Mouse (Mus musculus): ENCODE measurements around the gene Iltifb.
"Not testable (repeated sequence)": the region's sequence is repeated elsewhere in the genome, so short reads cannot be mapped to it uniquely, and the experiment has no call there.

Iltifb gene

DNA sequence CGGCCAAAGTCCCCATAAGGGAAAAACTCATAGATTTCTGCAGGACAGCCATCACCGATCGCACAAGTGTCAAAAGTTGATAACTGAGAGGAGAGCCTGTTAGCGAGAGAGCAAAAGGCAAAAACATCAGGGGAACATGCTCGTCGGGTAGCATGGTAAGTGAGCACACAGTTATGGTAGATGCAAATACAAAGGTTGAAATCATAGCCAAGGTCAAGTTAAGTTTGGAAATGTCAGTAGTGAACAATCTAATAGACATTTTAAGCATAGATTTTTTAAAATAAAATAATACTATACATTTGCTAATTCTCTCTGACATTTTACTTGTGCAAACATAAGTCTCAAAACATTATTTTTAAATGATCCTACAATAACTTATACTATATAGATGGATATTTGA is at the start of gene Iltifb:
TSS of gene Iltifb (minus strand) at position 101 of the 400 bp plus-strand sequence.
- no peak for DNase-seq

DNA sequence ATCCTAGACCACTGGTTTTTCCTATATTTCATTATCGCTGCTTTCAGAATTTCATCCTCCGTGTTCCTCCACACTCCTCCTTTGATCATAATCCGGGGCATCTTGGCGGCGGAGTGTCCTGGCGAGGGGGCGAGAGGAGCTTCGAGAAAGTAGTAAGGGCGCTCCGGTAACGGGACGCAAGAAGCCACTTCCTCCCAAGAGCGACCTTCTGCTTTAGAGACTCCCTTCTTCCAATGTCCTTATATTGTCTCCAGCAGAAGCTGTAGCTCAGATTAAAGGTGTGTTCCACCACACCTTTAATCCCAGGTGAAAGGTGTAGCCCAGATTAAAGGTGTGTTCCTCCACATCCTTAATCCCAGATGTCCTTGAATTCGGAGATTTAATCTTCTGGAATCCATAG is 48.3 kb upstream of the Iltifb start, which contains the start of gene Gm9046:
TSS of gene Gm9046 (minus strand) at position 101 of the 400 bp plus-strand sequence.
- not testable (repeated sequence) for DNase-seq

DNA sequence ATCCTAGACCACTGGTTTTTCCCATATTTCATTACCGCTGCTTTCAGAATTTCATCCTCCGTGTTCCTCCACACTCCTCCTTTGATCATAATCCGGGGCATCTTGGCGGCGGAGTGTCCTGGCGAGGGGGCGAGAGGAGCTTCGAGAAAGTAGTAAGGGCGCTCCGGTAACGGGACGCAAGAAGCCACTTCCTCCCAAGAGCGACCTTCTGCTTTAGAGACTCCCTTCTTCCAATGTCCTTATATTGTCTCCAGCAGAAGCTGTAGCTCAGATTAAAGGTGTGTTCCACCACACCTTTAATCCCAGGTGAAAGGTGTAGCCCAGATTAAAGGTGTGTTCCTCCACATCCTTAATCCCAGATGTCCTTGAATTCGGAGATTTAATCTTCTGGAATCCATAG is 42.9 kb upstream of the Iltifb start, which contains the start of gene Gm9045:
TSS of gene Gm9045 (minus strand) at position 101 of the 400 bp plus-strand sequence.
- DNase-seq = not testable (repeated sequence)

DNA sequence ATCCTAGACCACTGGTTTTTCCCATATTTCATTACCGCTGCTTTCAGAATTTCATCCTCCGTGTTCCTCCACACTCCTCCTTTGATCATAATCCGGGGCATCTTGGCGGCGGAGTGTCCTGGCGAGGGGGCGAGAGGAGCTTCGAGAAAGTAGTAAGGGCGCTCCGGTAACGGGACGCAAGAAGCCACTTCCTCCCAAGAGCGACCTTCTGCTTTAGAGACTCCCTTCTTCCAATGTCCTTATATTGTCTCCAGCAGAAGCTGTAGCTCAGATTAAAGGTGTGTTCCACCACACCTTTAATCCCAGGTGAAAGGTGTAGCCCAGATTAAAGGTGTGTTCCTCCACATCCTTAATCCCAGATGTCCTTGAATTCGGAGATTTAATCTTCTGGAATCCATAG is 37.5 kb upstream of the Iltifb start, which contains the start of gene Gm9044:
TSS of gene Gm9044 (minus strand) at position 101 of the 400 bp plus-strand sequence.
- not testable (repeated sequence) for DNase-seq

DNA sequence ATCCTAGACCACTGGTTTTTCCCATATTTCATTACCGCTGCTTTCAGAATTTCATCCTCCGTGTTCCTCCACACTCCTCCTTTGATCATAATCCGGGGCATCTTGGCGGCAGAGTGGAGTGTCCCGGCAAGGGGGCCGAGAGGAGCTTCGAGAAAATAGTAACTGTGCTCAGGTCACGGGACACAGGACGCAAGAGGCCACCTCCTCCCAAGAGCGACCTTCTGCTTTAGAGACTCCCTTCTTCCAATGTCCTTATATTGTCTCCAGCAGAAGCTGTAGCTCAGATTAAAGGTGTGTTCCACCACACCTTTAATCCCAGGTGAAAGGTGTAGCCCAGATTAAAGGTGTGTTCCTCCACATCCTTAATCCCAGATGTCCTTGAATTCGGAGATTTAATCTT is 32.0 kb upstream of the Iltifb start, which contains the start of gene Gm9040:
TSS of gene Gm9040 (minus strand) at position 101 of the 400 bp plus-strand sequence.
- not testable (repeated sequence) for DNase-seq

DNA sequence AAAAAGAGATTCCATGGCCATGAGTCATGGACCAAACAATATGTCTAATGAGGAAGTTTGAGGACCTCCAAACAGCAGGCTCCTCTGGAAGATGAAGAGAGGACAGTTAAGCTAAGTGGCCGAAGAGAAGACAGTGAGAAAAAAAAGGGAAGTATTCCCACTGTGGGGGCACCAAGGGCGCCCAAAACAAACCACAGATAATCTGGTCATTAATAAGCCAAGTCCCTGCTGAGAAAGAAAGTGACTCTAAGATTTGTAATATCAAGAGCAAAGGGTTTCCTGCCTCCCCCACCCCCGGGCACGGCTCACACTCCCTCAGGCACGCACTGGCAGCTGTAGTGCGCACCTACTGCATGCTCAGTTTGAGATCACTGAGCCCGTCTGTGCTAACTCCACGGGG is 24.2 kb upstream of the Iltifb start:
- no peak for DNase-seq

DNA sequence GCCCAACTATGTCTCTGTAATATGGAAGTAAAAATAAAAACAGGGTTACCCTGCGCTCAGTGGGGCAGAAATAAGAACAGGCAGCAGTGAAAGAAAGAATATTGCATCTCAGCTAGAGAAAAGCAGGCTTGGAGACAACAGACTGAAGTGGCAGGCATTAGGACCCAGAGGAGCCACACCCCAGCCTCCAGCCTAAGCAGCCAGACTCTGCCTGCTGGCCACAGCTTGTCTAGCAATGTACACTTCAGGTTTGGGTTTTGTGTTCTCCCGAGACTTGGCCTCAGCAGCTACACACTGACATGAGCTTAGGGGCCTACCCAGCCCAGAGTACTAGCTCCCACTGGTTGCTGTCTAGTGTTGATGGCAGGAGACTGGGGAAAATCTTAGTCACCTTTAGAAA is 7.3 kb upstream of the Iltifb start:
- DNase-seq = not testable (repeated sequence)

DNA sequence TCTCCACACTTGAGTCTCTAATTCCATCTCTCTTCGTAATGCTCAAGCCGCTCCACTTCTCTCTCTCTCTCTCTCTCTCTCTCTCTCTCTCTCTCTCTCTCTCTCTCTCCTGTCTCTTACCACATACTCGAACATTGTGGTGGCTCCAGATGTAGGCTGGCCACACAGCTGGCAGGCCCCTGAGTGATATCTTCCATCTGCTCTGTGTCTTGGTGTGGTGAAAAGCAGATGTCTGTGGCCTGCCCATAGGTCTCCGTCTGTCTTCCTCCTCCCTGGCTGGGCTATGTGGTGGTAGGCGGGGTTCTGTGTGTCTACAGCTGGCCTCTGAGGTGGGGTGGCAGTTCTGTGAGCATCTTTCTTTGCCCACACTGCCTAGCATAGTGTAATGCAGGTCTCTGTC is 11.8 kb downstream of the Iltifb start:
- DNase-seq = not testable (repeated sequence)

DNA sequence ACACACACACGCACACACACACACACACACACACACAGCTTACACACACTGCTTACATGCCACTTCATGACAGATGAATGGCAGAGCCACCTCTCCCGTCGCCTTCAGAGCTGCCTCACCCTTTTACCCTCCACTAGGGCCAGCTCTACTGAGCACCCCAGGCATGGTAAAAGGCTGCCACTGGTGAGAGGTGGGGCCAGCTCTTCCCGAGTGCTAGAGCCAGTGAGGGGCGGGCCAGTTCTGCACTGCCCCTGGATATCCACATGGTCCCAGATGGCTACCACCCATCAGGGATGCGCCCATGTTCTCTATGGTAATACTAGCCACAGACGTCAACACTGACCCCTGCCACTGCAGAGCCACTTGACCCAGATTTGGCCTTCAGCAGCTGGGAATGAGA is 12.3 kb downstream of the Iltifb start:
- DNase-seq = not testable (repeated sequence)

DNA sequence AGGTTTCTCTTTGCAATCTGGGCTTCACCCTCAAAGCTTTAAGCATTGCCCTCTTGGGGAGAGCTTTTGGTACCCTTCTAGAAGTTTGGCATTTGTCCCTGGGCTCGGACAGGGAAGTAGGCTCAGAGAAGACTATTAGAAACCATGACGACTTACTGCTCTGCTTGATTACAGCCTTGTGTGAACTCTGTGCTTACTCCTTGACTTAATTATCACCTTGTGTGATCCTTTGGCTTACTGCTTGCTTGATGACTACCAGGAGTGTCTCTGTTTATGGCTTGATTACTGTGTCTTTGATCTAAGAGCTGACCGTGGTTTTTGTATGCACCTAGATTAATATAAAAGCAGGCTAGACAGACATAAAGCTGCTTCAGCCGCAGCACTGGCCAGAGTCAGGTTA is 16.8 kb downstream of the Iltifb start:
- DNase-seq = not testable (repeated sequence)

DNA sequence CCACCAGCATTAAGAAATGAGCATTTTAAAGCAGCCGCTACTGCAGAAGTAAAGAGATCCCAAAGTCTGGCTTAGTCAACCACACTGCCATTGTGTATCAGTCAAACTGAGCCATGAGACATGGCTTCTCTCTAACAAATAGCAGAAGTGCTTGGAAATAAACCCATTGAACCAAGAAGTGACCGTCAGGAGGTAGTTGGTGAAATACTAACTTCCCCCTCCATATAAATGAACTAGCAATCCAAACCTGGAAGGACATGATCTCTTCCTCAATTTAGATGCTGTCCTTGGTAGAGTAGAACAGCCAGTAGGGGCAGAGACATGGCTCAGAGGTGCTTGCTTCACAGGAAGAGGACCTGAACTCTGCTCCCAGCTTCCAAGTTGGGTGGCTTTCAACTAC is 23.4 kb downstream of the Iltifb start:
- not testable (repeated sequence) for DNase-seq

DNA sequence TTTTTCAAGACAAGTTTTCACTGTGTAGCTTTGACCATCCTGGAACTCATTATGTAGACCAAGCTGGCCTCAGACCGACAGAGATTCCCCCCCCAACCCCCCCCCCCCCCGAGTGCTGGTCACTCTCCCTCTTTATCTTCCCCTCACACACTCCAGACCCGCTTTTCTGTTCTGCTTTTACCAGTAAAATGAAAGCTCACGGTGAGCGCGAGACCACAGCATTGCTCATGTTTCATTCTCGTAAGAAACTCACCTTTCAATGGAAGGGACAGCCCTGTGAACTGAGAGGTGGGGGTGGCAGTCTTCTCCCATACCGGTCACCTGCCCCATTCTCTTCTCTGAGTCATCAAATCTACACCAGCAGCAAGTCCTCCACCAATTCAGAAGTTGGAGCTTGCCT is 26.0 kb downstream of the Iltifb start:
- DNase-seq = not testable (repeated sequence)

DNA sequence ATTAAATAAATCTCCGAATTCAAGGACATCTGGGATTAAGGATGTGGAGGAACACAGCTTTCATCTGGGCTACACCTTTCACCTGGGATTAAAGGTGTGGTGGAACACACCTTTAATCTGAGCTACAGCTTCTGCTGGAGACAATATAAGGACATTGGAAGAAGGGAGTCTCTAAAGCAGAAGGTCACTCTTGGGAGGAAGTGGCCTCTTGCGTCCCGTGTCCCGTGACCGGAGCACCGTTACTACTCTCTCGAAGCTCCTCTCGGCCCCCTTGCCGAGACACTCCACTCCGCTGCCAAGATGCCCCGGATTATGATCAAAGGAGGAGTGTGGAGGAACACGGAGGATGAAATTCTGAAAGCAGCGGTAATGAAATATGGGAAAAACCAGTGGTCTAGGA is 36.5 kb downstream of the Iltifb start, which contains the start of gene Gm32802:
TSS of gene Gm32802 (plus strand) at position 301 of the 400 bp plus-strand sequence.
- not testable (repeated sequence) for DNase-seq

DNA sequence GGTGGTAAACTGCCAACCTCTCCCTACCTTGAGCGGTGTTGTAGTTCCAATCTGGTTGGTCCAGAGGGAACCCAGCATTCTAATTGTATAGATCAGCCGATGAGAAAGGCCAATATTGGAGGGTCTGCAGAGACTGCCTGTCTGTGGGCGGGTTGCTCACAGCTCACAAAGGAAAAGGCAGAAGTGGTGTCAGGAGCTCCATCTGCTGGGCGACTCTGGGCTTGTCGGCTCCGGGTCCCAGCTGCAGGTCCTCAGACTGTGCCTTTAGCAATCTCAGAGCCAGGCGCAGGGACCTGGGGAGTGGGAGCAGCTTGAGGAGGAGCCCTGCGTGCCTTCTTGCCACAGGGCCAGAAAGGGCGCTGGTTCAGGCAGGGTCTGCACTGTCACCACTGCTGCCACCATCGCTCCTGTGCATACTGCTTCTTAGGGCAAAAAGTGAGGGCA is 44.0 kb downstream of the Iltifb start:
- DNase-seq = peak; percentile 23 to 46

DNA sequence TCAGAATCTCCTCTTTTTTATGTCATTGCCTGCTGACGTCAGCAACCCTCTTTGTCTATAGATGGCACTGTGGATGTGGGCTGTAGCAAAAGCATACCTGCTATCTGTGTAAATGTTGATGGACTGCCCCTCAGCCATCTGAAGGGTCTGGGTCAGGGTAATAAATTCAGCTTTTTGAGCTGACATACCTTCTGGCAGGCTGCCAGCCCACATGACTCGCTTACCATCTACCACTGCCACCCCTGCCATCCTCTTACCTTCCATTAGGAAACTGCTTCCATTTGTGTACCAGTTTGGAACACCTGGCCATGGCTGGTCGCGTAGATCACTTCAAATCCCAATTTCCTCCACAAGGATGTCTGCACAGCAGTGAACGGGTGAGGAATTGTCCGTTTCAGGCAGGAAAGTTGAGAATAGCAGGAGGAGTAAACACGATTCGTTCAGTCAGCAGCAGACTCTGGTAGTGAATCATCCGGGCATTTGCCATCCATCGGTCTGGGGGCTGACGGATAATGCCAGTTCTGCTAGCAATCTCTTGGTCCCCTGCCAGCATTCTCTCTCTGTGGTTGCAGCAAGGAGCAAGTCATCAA is 45.7 kb downstream of the Iltifb start:
- peak; percentile 20 to 25 for DNase-seq

DNA sequence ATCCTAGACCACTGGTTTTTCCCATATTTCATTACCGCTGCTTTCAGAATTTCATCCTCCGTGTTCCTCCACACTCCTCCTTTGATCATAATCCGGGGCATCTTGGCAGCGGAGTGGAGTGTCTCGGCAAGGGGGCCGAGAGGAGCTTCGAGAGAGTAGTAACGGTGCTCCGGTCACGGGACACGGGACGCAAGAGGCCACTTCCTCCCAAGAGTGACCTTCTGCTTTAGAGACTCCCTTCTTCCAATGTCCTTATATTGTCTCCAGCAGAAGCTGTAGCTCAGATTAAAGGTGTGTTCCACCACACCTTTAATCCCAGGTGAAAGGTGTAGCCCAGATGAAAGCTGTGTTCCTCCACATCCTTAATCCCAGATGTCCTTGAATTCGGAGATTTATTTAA is 54.2 kb downstream of the Iltifb start, which contains the start of gene Gm32717:
TSS of gene Gm32717 (minus strand) at position 101 of the 400 bp plus-strand sequence.
- not testable (repeated sequence) for DNase-seq
